Mouse (Mus musculus) limb, embryonic 14.5 days (tissue): ENCODE results near the gene Cdh26. TPM values are rescaled to one million over a fixed set of nuclear protein-coding genes. Genes with fewer than 3 reads are reported as not detected.

Source experiments
- ATAC-seq: fragments of 200-750 bp; cut with Nextera tagmentation; 2 replicates; pipeline ENCODE4 v1.8.0; 2017; ENCODE audit warnings: low read depth, moderate number of reproducible peaks, moderate TSS enrichment; ENCODE audit not compliant: low FRiP score
- DNase-seq: peaks from one replicate; pipeline ENCODE4 v3.0.0-alpha.2; 2015; ENCODE audit warnings: low spot score
- H3K27ac ChIP-seq: fragments of 300-500 bp; sonication (generic); replicated peaks from 2 replicates; pipeline ENCODE4 v1.5.1; 2014; ENCODE audit warnings: low read depth, mild to moderate bottlenecking, low read length, moderate library complexity, mixed read lengths
- H3K27me3 ChIP-seq: fragments of 300-500 bp; sonication (generic); 2 replicates; pipeline ENCODE4 v1.6.1; 2014; ENCODE audit warnings: low read length, mixed read lengths; ENCODE audit not compliant: control insufficient read depth, insufficient read depth
- H3K36me3 ChIP-seq: fragments of 300-500 bp; sonication (generic); 2 replicates; pipeline ENCODE4 v1.6.1; 2014; ENCODE audit warnings: mild to moderate bottlenecking, low read length, moderate library complexity, mixed read lengths; ENCODE audit not compliant: control insufficient read depth, insufficient read depth
- H3K4me1 ChIP-seq: fragments of 300-500 bp; sonication (generic); 2 replicates; pipeline ENCODE4 v1.6.1; 2014; ENCODE audit warnings: antibody characterized with exemption, low read length, mixed read lengths; ENCODE audit not compliant: control insufficient read depth, insufficient read depth
- H3K4me2 ChIP-seq: fragments of 300-500 bp; sonication (generic); replicated peaks from 2 replicates; pipeline ENCODE4 v1.6.1; 2014; ENCODE audit warnings: low read depth, mild to moderate bottlenecking, low read length, moderate library complexity; ENCODE audit not compliant: severe bottlenecking
- H3K4me3 ChIP-seq: fragments of 300-500 bp; sonication (generic); replicated peaks from 2 replicates; pipeline ENCODE4 v1.5.1; 2014; ENCODE audit warnings: low read length
- H3K9ac ChIP-seq: fragments of 300-500 bp; sonication (generic); 2 replicates; pipeline ENCODE4 v1.6.1; 2014; ENCODE audit warnings: mild to moderate bottlenecking, low read depth, low read length, moderate library complexity; ENCODE audit not compliant: severe bottlenecking
- H3K9me3 ChIP-seq: fragments of 300-500 bp; sonication (generic); 2 replicates; pipeline ENCODE4 v1.6.1; 2016; ENCODE audit warnings: low read length; ENCODE audit not compliant: control insufficient read depth
- POLR2A ChIP-seq: fragments of 200-500 bp; IDR thresholded peaks from 2 replicates; pipeline ENCODE4 v1.8.0; 2012; ENCODE audit warnings: inconsistent platforms, mild to moderate bottlenecking, moderate library complexity, borderline replicate concordance; ENCODE audit not compliant: insufficient read depth, insufficient read length; ENCODE audit errors: extremely low read depth
- WGBS: fragments of 180-500 bp; shearing (Covaris S2); extraction: QIAGEN DNeasy Blood & Tissue Kit; methylation state at CpG from one replicate; pipeline ENCODE4 v1.1.7; 2014; 5-methylcytosine and 5-hydroxymethylcytosine counted together
- polyA plus RNA-seq, 2 experiments: library from polyadenylated mRNA; depleted of rRNA in 1 of 2; stranded (reverse) in 1 of 2; unstranded in 1 of 2; fragments of >200 nt; fragmentation: Nextera tagmentation in 1 of 2; extraction: Ambion mirVana in 1 of 2; gene quantifications; 2 replicates each; pipeline versions ENCODE4 v1.2.1 to v1.2.3; 2012 to 2014

Cdh26 gene
- polyA plus RNA-seq, 2 experiments, result 0.21 to 0.33 TPM

- H3K9me3 ChIP-seq, result no peaks in the 10 kb centered on the region
- no peaks in the 10 kb centered on the region for H3K27me3 ChIP-seq
- ATAC-seq (peak; percentile 60; the same call in 1 of the 2 replicates), DNase-seq (peak; percentile 86)
- H3K36me3 ChIP-seq, result no peaks in the 10 kb centered on the region
- H3K4me1 ChIP-seq, result no peaks in the 10 kb centered on the region
- H3K4me2 ChIP-seq, result no peak overlapping the region
- H3K27ac ChIP-seq, result no peak overlapping the region
- no peak overlapping the region for H3K9ac ChIP-seq
- H3K4me3 ChIP-seq, result no peak overlapping the region
- no peak for TF ChIP-seq POLR2A
- 43% methylated on average over 6 of the region's 6 CpGs for WGBS
These were observed 77.2 kb downstream of the Cdh26 start for GRCm38 (mm10) chr2:178507379-178508014.

DNA sequence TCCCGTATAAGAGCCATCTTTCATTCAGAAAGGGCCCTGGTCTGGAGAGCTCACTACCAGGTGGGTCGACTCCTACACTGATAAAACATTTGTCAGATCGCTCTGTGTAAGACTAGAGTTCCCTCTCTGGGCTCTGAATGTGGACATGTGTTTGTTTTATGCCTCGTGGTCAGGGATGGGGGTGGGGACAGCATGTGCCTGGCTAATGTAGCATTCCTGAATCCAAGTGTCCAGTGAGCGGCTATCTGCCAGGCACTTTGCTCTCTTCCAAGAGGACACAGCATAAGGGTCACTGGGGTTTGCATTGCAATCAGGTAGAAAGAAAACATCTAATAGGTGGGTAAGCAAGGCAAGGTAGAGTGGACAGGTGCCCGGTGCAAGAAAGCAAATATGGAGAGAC is 77.9 kb downstream of the Cdh26 start:
- no peak overlapping the region for H3K4me2 ChIP-seq
- H3K4me1 ChIP-seq, result peaks cover 3% of the 10 kb centered on the region; the same call in 1 of the 2 replicates
- no peak overlapping the region for H3K4me3 ChIP-seq
- no peak for TF ChIP-seq POLR2A
- no peak for DNase-seq
- no peaks in the 10 kb centered on the region for H3K27me3 ChIP-seq
- no peak overlapping the region for H3K9ac ChIP-seq
- H3K27ac ChIP-seq, result no peak overlapping the region
- no peaks in the 10 kb centered on the region for H3K36me3 ChIP-seq
- H3K9me3 ChIP-seq, result no peaks in the 10 kb centered on the region
- WGBS, result 77% methylated on average over 6 of the region's 6 CpGs
- no peak for ATAC-seq

DNA sequence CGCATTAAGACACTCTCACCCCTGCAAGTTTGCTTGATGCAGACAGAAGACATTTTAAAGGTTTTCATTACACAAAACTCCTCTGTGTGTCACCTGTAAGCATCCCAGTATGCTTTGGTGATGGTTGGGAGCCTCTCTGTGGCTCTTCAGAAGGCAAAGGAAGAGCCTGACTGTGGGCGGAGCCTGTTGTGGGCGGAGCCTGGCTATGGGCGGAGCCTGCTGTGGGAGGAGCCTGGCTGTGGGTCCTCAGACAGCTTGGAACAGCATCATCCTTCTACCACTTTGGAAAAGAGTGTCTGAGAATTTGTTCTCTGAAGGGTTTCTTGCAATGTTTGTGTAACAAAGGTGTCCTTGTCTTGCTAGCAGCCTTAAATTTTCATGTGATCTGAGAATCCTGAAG is 82.7 kb downstream of the Cdh26 start:
- WGBS, result 58% methylated on average over 4 of the region's 4 CpGs
- Histone ChIP-seq H3K27me3 (peaks cover 9% of the 10 kb centered on the region), H3K4me2 (0 out of 2 replicates have a peak overlapping the region, but pooled peaks have one; percentile 22)

GRCm38 (mm10) chr2:178513636-178514071 is 83.3 kb downstream of the Cdh26 start:
- H3K36me3 ChIP-seq, result no peaks in the 10 kb centered on the region
- 15% methylated on average over 16 of the region's 16 CpGs for WGBS
- no peak overlapping the region for H3K9ac ChIP-seq
- H3K27ac ChIP-seq, result no peak overlapping the region
- peaks cover 18% of the 10 kb centered on the region for H3K4me1 ChIP-seq
- no peak overlapping the region for H3K4me3 ChIP-seq
- peak overlapping the region; percentile 22; the same call in 1 of the 2 replicates for H3K4me2 ChIP-seq
- peak; percentile 70 for DNase-seq
- no peak for TF ChIP-seq POLR2A
- H3K9me3 ChIP-seq, result no peaks in the 10 kb centered on the region
- ATAC-seq, result peak; percentile 78
- H3K27me3 ChIP-seq, result peaks cover 9% of the 10 kb centered on the region

More for the DNA sequence above, 82.7 kb downstream of the Cdh26 start:
- H3K9ac ChIP-seq, result no peak overlapping the region
- TF ChIP-seq POLR2A, result no peak
- H3K27ac ChIP-seq, result no peak overlapping the region
- DNase-seq (no peak), ATAC-seq (no peak)
- no peaks in the 10 kb centered on the region for H3K36me3 ChIP-seq
- no peak overlapping the region for H3K4me3 ChIP-seq
- no peaks in the 10 kb centered on the region for H3K9me3 ChIP-seq
- H3K4me1 ChIP-seq, result peaks cover 18% of the 10 kb centered on the region

DNA sequence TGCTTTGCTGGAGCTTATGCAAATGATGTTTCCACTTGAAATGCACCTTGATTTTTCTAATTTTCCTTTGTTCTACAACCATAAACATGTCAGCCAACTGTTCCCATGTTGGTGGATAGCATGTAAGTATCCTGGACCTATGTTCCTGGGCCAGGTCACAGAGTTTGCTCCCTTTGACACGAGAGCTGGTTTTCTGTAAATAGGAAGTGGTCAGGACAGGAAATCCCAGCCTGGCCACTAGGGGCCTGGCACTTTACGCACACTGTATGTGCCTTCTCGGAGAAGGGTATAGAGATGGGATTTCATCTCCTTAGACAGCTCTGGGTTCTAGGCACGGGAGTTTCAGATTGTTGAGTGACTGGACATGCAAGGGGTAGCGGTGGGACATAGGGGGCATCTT is 86.1 kb downstream of the Cdh26 start:
- no peaks in the 10 kb centered on the region for H3K36me3 ChIP-seq
- DNase-seq (no peak), ATAC-seq (no peak)
- no peak overlapping the region for H3K27ac ChIP-seq
- H3K9ac ChIP-seq, result no peak overlapping the region
- H3K27me3 ChIP-seq, result peaks cover 9% of the 10 kb centered on the region
- WGBS, result 84% methylated on average over 5 of the region's 5 CpGs
- no peak overlapping the region for H3K4me2 ChIP-seq
- peaks cover 18% of the 10 kb centered on the region for H3K4me1 ChIP-seq
- no peak for TF ChIP-seq POLR2A
- H3K4me3 ChIP-seq, result no peak overlapping the region
- H3K9me3 ChIP-seq, result no peaks in the 10 kb centered on the region
